Mouse (Mus musculus) midbrain, postnatal 0 days (tissue): Measurements from ENCODE around the gene Tbc1d1. TPM values are rescaled to one million over a fixed set of nuclear protein-coding genes. Genes with fewer than 3 reads are reported as not detected.

Source experiments
- ATAC-seq: fragments of 200-750 bp; cut with Nextera tagmentation; 2 replicates; pipeline ENCODE4 v1.8.0; 2017; ENCODE audit warnings: moderate number of reproducible peaks, mild to moderate bottlenecking, moderate TSS enrichment, moderate library complexity; ENCODE audit not compliant: low FRiP score
- DNase-seq: peaks from one replicate; pipeline ENCODE4 v3.0.0-alpha.2; 2015; ENCODE audit warnings: low spot score
- H3K27ac ChIP-seq: fragments of 300-500 bp; sonication (generic); 2 replicates; pipeline ENCODE4 v1.5.1; 2014; ENCODE audit warnings: low read depth, mild to moderate bottlenecking, low read length, mixed read lengths
- H3K27me3 ChIP-seq: fragments of 300-500 bp; sonication (generic); 2 replicates; pipeline ENCODE4 v1.6.1; 2014; ENCODE audit warnings: low read length, control low read depth, mixed read lengths; ENCODE audit not compliant: insufficient read depth
- H3K36me3 ChIP-seq: fragments of 300-500 bp; sonication (generic); 2 replicates; pipeline ENCODE4 v1.6.1; 2014; ENCODE audit warnings: low read length, control low read depth, mixed read lengths; ENCODE audit not compliant: insufficient read depth
- H3K4me1 ChIP-seq: fragments of 300-500 bp; sonication (generic); 2 replicates; pipeline ENCODE4 v1.6.1; 2014; ENCODE audit warnings: mild to moderate bottlenecking, control low read depth, antibody characterized with exemption, low read length, mixed read lengths; ENCODE audit not compliant: insufficient read depth
- H3K4me2 ChIP-seq: fragments of 300-500 bp; sonication (generic); 2 replicates; pipeline ENCODE4 v1.6.1; 2014; ENCODE audit warnings: low read depth, mild to moderate bottlenecking, low read length, mixed read lengths; ENCODE audit not compliant: poor library complexity, severe bottlenecking
- H3K4me3 ChIP-seq: fragments of 300-500 bp; sonication (generic); 2 replicates; pipeline ENCODE4 v1.5.1; 2014; ENCODE audit warnings: low read depth, mild to moderate bottlenecking, low read length, moderate library complexity
- H3K9ac ChIP-seq: fragments of 300-500 bp; sonication (generic); replicated peaks from 2 replicates; pipeline ENCODE4 v1.6.1; 2014; ENCODE audit warnings: mild to moderate bottlenecking, low read length, moderate library complexity, mixed read lengths; ENCODE audit not compliant: poor library complexity, severe bottlenecking
- H3K9me3 ChIP-seq: fragments of 300-500 bp; sonication (generic); 2 replicates; pipeline ENCODE4 v1.6.1; 2016; ENCODE audit warnings: low read length, control low read depth
- CTCF ChIP-seq: IDR thresholded peaks from 2 replicates; pipeline ENCODE4 v1.5.1; 2016; ENCODE audit warnings: antibody characterized with exemption, mild to moderate bottlenecking
- WGBS: fragments of 180-500 bp; shearing (Covaris S2); extraction: QIAGEN DNeasy Blood & Tissue Kit; methylation state at CpG from one replicate; pipeline ENCODE4 v1.1.7; 2014; 5-methylcytosine and 5-hydroxymethylcytosine counted together
- polyA plus RNA-seq: library from polyadenylated mRNA; unstranded; fragments of >200 nt; fragmentation: Nextera tagmentation; extraction: Ambion mirVana; gene quantifications from 2 replicates; pipeline ENCODE4 v1.2.1, GENCODE M21; 2015
- total RNA-seq: library from RNA; depleted of rRNA; stranded (reverse); fragments of >200 nt; gene quantifications from 2 replicates; pipeline ENCODE4 v1.2.3, GENCODE M21; 2014

Tbc1d1 gene
- total and polyA plus RNA-seq, 2 experiments from 2014 or later, result 5.6 to 11.3 TPM

DNA sequence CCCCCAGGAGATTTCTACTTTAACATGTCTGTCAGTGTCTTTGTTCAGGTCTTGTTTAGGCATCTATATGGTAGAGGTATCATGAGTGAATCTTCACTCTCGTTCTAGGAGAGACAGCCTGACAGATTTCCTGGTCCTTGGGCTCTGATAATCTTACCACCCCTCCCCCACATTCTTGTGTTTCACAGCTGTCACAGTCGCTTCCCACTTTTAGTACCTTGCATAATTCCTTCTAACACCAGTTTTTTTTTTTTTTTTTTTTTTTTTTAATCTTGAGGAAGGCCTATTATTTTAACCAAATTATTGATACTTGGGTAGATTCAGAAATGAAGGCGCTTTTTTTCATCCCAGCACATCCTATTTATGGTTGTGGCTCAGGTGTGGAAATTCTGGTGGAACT lies 81.6 kb downstream of the Tbc1d1 start:
- no peak for ATAC-seq
- Histone ChIP-seq H3K9ac (no peak overlapping the region), H3K4me3 (no peak overlapping the region), H3K27ac (no peak overlapping the region), H3K4me2 (no peak overlapping the region), H3K36me3 (no peaks in the 10 kb centered on the region), H3K27me3 (no peaks in the 10 kb centered on the region), H3K9me3 (no peaks in the 10 kb centered on the region), H3K4me1 (no peaks in the 10 kb centered on the region)
- no peak for TF ChIP-seq CTCF
- no peak for DNase-seq
- WGBS, result 77% methylated on average over 3 of the region's 3 CpGs

DNA sequence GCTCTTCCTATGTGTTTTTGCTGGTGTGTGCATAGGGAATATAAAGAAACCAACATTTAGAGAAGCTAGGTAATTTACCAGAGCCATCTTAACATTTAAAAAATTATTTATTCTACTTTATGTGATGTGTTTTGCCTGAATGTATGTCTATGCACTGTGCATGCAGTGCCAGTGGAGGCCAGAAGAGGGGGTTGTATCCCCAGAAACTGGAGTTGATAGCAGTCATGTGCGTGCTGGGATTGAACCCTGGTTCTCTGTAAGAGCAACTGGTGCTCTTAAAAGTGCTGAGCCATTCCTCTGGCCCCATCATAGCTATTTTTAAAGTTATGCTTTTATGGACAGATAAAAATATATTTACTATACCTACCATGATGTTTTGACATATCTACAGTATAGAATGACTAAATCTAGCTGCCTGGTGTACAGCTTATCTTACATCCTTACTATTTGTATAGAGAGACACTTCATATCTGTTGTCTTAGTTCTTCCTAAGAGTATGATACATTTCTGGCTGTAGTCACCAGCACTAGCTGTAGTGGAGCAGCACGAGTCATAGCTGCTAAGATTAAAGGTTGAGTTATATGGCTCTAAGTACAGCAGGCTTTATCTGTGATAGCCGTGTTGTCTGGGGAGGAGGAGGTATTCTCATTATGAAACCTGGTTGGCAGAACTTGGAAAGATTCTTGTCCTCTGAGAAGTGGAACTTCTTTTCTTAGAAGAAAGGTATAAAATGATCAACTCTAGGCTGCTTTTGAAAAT lies 83.0 kb downstream of the Tbc1d1 start:
- no peaks in the 10 kb centered on the region for H3K27me3 ChIP-seq
- DNase-seq (no peak), ATAC-seq (no peak)
- H3K4me2 ChIP-seq, result no peak overlapping the region
- no peak overlapping the region for H3K27ac ChIP-seq
- 89% methylated on average over 3 of the region's 3 CpGs for WGBS
- no peak overlapping the region for H3K9ac ChIP-seq
- H3K36me3 ChIP-seq, result no peaks in the 10 kb centered on the region
- no peaks in the 10 kb centered on the region for H3K9me3 ChIP-seq
- TF ChIP-seq CTCF, result peak; percentile 29; the same call in 1 of the 2 replicates
- no peaks in the 10 kb centered on the region for H3K4me1 ChIP-seq
- H3K4me3 ChIP-seq, result no peak overlapping the region

GRCm38 (mm10) chr5:64240941-64241682 lies 85.0 kb downstream of the Tbc1d1 start:
- DNase-seq (no peak), ATAC-seq (no peak)
- no peak overlapping the region for H3K4me2 ChIP-seq
- H3K4me3 ChIP-seq, result no peak overlapping the region
- H3K36me3 ChIP-seq, result no peaks in the 10 kb centered on the region
- no peaks in the 10 kb centered on the region for H3K27me3 ChIP-seq
- no peak for TF ChIP-seq CTCF
- no peak overlapping the region for H3K27ac ChIP-seq
- H3K4me1 ChIP-seq, result no peaks in the 10 kb centered on the region
- 79% methylated on average over 13 of the region's 13 CpGs for WGBS
- H3K9ac ChIP-seq, result no peak overlapping the region
- H3K9me3 ChIP-seq, result no peaks in the 10 kb centered on the region

DNA sequence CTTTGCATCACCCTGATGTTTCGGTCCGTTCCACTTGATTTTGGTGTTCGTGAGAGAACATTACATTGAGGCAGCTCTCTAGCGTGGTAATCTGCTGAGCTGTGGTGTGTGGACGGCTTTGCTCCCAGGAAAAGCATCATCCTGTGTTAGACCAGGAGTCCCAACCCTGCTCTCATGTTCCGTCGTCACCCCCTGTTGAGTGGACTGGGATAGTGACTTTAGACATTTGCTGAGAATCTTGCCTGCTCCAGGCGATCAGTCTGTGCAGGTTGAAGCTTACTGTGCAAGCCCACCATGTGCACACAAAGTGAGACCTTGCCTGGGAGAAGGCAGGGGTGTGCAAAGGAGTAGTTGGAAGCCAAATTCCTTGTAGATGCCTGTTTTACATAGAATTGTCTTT lies 85.8 kb downstream of the Tbc1d1 start:
- no peaks in the 10 kb centered on the region for H3K4me1 ChIP-seq
- no peak for DNase-seq
- H3K4me2 ChIP-seq, result no peak overlapping the region
- no peak overlapping the region for H3K9ac ChIP-seq
- no peak overlapping the region for H3K27ac ChIP-seq
- no peaks in the 10 kb centered on the region for H3K9me3 ChIP-seq
- H3K4me3 ChIP-seq, result no peak overlapping the region
- H3K27me3 ChIP-seq, result no peaks in the 10 kb centered on the region
- TF ChIP-seq CTCF, result no peak
- ATAC-seq, result no peak
- 78% methylated on average over 8 of the region's 8 CpGs for WGBS
- no peaks in the 10 kb centered on the region for H3K36me3 ChIP-seq

- no peak overlapping the region for H3K4me2 ChIP-seq
- ATAC-seq (peak; percentile 52; the same call in 1 of the 2 replicates), DNase-seq (no peak)
- no peaks in the 10 kb centered on the region for H3K4me1 ChIP-seq
- TF ChIP-seq CTCF, result peak; percentile 34
- H3K4me3 ChIP-seq, result no peak overlapping the region
- 55% methylated on average over 9 of the region's 9 CpGs for WGBS
- H3K27ac ChIP-seq, result no peak overlapping the region
- H3K9me3 ChIP-seq, result no peaks in the 10 kb centered on the region
- H3K27me3 ChIP-seq, result no peaks in the 10 kb centered on the region
- no peaks in the 10 kb centered on the region for H3K36me3 ChIP-seq
- no peak overlapping the region for H3K9ac ChIP-seq
These were observed 86.8 kb downstream of the Tbc1d1 start for GRCm38 (mm10) chr5:64242795-64243455.

- WGBS, result 49% methylated on average over 6 of the region's 6 CpGs
- no peak for TF ChIP-seq CTCF
- no peak for ATAC-seq
- H3K9me3 ChIP-seq, result no peaks in the 10 kb centered on the region
- no peaks in the 10 kb centered on the region for H3K36me3 ChIP-seq
- H3K27me3 ChIP-seq, result no peaks in the 10 kb centered on the region
- no peak overlapping the region for H3K4me3 ChIP-seq
- no peaks in the 10 kb centered on the region for H3K4me1 ChIP-seq
- no peak overlapping the region for H3K4me2 ChIP-seq
- no peak overlapping the region for H3K9ac ChIP-seq
- DNase-seq, result no peak
- no peak overlapping the region for H3K27ac ChIP-seq
These were observed 87.6 kb downstream of the Tbc1d1 start for GRCm38 (mm10) chr5:64243666-64244065.
